Mouse (Mus musculus) A20 (cell line): ENCODE measurements at regions not wholly inside any gene's neighbourhood (a gene's known extent, or its start where the extent isn't known, plus 50 kb on each side); places are given as distances from the start of the nearest gene placed in this dataset.

Source experiments
- DNase-seq: peaks from one replicate; pipeline ENCODE4 v3.0.0-alpha.2; 2011; ENCODE audit warnings: low read depth, low spot score

DNA sequence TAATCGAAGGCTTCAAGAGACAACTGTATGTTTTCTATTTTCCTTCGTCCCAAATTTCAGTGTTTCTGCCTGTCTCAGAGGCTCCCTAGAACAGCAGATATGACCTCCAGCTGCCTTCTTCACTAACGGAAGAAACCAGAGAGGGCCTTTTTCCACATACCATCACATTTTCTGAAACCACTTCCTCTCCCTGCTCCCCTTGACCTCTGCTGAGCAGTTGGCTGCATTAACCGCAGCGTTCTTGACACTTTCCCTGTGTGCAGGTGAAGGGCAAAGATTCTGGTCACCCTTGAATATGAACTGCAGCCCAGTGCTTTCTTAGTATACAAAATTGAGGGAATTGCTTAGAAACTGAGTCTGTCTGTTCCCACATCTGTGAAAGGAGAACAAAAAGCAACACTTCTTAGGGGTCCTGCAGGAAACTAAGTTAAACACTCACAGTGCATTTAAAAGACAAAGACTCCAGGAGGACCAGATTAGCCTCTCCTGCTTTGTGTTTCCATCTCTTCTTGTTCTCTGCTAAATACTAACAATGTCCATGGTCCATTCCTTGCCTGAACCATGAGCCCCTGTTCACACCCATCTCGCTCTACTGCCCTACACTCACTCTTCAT lies 98.4 kb downstream of the Akap11 start:
- DNase-seq = no peak

DNA sequence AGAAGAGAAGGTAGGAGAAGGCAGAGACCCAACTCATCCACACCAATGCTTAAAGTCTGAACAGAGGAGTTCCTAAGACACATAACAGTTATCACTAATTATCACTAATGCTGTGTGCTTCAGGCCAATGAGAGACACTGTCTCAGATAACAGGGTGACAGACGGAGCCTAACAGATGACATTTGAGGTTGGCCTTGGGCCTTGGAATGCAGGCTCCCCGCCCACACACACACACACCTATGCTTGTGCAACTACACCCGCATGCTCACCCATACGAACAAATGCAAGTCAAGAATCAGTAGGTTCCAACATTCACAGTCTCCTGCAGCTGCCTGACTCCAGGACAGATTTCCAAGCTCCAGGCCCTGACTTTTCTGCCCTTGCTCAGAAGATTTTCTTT lies 100.0 kb downstream of the Akap11 start:
- no peak for DNase-seq

DNA sequence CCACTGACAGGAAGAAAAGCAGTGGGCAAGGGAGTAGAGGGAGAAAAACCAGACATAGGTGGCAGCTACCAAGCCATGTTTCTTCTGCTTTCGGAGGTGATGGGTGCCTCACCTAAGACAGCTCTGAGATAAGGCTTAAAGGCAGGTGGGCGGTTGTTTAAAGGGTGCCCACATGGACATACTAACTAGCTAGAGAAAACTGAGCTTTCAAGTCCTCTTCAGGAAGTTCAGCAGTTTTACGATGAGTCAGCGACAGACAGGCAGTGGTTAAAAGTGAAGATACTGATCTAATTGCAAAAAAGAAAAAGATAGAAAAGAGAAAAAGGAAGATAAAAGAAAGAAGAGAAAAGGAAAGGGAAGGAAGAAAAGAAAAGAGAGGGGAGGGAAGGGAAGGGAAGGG lies 100.6 kb downstream of the Akap11 start:
- peak; percentile 16 for DNase-seq

DNA sequence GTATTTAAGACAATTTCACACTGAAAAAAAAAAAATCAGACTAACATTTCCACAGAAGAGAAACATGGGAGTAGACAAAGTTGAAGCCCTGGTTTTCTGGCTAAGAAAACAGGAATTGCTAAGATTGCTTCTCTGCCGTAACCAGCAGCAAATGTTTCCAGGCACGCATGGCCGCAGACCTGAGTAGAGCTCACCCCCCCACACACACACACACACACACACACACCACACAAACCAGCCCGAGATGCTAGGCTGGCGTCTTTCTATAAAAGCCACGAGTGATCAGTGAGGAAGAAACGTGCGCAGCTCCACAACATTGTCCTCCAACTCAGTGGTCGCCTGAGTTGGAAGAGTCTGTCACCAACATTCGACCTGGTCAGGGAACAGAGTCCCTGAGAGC lies 101.0 kb downstream of the Akap11 start:
- no peak for DNase-seq

DNA sequence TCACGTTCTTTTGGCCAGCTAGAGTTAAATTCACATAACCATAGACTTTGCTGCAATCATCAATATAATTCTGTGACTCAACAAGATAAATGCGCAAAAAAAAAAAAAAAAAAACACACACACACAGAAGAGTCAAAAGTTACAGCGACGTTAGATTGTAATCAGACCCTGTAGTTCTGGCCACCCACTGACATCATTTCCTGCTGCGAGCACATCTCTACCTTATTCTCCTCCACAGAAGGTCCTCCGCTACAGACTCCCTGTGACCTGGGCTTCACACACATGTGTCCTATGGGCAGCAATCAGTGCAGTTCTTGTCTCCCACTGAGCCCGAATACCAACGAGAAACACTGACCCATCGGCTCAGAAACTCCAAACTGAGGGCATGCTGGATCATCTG lies 101.9 kb downstream of the Akap11 start:
- DNase-seq = no peak

DNA sequence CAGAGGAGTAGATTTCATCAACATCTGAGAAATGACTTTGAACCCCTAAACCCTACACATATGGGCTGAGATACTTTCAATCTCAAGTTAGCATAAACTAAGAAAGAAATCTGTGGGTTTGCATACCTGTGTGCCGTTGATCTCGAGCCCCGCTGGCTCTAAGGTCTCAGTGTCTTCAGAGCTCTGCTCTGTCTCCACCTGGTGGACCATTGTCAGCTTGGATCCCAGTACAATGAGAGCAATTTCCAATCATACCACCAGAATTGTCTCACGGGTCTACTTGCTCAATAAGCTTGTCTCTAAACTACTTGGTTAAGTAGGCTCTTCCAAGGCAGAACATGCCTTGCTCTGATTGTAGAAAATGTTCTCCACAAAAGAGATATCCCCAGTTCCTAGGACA lies 102.5 kb downstream of the Akap11 start:
- peak; percentile 9 for DNase-seq

DNA sequence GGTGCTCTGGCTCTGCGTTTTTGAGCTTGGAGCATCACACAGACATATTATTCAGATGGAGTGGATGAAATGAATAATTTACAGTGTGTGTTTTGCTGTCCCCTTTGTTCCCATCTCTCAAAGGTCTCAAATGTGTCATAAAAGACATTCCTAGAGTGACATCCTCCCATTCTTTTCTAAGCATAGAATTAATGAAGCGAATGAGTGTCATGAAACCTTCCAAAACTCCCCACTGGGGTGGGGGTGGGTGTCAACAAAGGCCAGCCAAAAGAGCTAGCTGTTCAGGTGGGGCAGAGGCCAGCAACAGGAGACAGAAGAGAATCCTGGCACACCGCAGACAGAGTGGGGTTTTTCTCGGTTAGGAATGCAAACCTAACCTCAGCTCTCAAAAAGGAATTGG lies 104.1 kb downstream of the Akap11 start:
- DNase-seq = no peak

DNA sequence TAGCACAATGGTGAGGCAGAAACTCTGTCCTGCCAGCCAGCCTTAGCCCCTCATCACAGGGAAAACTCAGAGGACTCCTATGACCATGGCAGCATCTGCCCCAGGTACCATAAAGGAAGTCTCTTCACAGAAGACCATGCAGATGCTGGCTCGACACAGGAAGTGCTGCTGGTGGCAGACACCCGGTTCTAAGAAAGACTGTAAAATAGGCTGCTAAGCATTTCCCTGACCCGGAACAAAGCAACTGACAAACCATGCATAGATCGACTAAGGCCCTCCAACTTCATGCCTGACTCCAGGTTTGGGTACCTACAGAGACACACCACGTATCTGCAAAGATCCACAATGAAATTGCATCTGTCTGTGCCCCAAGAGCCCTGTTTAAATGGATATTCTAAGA lies 104.7 kb downstream of the Akap11 start:
- DNase-seq = peak; percentile 40

DNA sequence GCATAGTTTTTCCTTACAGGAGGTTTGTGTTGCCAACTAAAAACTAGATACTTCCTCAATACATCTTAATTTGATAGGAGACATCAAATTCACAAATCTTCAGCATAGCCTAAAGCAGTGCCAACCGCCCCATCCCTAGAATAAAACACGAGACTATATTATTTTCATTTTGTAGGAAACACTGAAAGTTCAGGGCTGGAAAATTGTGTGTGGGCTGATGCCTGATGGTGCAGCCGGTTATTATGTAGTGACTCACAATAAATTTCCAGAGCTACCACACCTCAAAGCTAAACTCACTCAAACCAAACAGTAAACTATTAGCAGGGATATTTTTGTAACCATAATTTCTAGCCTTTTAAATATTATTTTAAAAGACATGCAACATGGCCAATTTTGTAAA lies 105.2 kb downstream of the Akap11 start:
- DNase-seq = no peak

DNA sequence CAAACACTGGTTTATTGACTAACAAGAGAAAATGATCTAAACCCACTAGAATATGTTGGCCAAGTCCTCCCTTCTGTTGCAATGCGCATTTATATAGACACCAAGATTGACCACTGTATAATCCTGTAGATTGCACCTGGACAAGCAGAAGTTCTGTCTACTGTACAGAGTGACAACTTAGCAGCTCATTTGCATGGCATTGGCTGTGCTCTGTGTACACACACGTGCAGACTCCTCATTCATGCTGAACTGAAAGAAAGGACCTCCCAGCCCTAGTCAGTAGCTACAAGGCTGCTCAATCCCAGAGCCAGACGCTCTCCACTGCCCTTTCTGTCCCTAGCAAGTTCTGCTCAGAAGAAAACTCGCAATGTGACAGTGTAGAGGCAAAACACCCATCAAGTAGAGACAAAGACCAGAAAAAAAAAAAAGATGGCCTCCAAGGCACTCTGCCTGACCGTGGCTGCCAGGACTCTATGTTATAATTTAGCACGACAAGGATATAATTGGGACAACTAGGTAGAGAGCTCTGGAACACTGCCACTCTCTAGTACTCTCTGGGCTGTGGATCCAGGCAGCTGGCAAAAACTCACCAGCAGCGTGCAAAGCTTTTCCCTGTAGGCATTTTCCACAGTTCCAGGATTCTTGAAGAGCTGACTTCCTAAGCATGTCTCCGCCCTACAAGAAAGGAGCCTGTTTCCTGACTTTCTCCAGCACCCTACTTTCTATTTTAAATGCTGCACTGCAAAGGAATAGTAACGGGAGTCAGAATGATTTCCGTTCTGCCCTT lies 108.2 kb downstream of the Akap11 start:
- peak; percentile 67 for DNase-seq

DNA sequence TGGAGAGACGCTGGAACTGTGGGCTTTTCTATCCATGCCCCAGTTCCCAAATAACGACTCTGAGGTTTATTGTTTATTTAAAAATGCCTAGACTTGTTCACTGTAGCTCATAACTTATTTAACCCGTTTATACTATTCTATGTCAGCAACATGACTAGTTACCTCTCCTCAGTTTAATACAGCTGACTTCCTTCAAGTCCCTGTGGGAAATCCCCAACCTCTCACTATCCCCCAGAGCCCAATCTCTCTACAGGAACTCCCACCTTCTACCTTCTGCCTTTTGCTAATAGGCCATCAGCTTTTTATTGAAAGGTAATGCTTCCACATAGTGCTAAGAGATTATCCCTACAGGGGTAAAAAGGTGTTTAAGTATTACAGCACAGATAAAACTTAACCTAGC lies 109.5 kb downstream of the Akap11 start:
- no peak for DNase-seq

DNA sequence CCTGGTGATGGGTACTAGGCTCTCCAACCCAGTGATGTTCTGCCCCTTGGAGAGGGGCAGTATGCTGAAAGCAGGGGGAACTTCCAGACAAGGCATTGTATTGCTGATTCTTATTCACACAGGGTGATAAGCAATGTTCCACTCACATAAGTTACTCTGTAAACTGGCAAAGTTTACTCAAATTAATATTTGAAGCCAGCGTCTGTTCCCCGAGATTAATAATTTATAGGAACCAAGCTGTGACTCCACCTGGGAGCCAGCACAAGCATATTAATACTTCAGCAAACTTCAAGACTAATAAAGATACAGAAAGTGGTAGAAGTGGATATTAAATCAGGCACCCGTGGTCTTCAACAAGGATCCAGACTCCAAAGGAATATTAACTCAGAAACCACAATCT lies 114.0 kb downstream of the Akap11 start:
- DNase-seq = no peak

DNA sequence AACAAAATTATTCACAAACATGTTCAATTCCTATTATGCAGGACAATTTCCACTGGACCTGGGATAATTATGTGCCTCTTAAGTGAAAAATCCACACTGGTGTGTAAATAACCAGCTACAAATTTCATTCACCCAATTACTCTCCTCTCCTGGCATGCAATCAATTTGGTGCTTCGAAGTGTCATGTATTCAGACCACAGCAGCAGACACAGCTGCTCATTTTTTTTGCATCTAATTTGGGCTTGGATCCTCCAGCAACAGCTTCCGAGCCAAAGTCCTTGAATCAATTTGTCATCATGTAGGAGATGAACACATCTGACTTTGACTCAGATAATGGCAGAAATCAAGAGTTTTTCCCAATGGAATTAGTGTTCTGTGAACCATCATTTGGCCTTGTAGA lies 113.1 kb upstream of the Tnfsf11 start:
- DNase-seq = no peak

DNA sequence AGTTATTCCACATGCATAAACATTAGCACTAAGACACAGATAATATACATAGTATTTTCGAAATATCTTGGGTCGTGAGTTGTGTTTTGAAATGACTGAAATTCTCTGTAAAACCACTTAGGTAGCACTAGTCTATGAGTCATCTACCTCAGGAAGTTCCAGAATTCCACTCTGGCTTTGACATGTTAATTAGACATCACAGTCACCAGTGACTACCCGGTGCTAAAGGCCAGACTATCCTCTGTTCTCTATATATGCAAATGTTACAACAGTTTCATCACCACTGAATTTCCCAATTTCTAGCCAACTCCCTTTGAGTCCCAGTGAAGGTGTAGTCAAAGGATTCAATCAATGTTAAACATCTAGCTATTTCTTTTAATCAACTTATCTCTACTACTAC lies 112.3 kb upstream of the Tnfsf11 start:
- DNase-seq = no peak

DNA sequence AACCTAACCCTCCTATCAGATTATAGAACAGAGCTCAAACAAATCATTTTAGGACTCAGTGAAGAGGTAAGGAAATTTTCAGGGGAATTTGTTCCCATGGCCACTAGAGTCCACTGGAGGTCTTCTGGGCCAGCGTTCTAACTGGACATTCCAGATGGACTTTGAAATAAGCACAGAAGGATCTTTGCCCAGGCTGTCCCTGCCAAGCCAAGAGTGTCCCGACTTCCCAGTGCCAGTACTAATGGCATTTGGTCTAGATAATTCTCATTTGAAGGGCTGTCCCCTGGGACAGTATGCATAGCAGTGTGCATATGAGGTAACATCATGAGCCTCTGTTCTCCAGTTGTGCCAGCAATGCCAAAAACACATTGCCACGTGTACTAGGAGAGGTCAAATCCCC lies 97.7 kb upstream of the Tnfsf11 start:
- DNase-seq = no peak

DNA sequence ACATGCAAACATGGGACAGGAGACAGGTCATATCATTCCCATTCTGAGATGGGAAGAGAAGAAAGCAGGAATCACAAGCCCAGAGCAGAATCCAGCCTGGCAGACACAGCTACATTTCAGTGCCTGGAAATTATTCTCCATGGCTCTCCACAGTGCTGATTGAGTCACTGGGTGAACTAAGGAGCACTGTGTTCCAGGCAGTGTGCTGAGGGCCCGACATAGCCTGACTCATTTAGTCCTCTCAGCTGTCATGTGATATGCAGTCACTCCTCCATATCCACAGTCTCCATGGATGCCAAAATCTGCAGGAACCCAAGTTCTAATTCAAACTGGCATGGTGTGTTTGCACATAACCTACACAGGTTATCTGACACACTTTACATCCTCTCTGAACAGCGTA lies 90.1 kb upstream of the Tnfsf11 start:
- no peak for DNase-seq

DNA sequence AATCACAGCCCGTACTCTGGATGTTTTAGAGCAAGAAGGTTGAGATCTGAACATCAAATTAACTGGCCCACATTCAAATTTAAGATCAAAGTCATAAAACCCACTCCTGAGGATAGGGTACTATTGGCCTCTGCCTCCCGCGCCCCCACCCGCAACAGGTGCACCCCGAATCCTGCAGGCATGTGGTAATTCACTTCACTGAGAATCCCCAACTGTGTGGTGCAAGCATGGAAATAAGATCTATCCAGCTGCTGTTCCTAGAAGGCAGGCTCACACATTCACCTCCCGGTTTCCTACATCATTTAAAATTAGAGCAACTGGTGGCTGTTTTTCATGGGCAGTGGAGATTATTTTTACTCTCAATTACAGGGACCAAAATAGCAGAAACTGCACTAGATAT lies 87.8 kb upstream of the Tnfsf11 start:
- DNase-seq = no peak

DNA sequence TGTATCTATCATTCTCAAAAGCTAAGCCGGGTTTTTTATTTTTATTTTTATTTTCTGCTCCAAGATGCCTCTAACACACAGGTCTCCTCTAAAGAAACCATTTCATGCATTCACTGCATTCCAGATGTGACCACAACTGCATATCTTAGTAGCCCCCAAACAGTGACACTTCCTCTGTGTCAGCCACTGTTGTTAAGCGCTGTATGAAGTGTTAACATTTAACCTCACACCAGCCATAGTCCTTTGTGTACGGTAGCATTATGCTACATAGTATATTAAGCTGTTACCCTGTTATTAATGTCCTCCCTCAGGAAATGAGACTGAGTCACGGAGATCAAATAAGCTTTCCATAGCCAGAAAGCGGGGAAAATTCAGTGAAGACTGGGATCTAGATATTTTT lies 79.2 kb upstream of the Tnfsf11 start:
- no peak for DNase-seq

DNA sequence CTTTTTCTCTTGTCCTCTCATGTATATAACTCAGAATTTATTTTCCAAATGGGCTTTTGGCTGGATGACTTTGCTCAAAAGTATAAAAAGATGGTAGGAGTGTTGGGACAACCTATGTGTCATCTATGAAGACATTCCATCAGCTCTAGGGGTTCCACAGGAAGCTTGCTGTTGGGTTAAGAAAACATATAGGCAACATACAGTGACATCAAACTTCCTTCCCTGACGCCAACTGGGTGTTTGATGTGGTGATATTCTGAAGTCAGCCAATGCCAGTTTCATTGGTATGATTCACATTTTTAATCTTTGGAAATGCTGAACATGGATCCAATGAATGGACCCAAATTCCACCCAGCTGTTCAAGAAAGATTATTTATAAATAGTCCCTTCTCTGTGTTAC lies 76.5 kb upstream of the Tnfsf11 start:
- no peak for DNase-seq

DNA sequence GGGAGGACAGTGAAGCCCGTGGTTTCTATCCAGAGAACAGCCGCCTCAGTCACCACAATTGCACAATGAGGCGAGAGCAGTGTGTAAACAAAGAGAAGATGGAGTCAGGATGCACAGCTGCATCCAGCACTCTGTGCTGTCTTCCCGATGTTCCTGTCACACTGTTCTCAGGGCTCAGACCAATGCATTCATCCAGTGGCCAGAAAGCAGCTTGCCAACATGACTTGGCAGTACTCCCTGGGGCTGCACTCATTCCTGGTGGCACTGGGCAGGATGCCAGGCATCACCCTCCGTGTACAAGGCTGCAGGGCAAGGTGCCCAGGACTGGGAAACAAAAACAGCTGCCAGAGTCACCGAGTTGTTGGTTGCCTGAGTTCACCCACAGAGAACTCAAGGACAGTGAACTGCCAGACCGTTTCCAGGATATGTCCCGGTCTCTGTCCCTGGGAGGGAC lies 75.4 kb upstream of the Tnfsf11 start:
- DNase-seq = no peak

DNA sequence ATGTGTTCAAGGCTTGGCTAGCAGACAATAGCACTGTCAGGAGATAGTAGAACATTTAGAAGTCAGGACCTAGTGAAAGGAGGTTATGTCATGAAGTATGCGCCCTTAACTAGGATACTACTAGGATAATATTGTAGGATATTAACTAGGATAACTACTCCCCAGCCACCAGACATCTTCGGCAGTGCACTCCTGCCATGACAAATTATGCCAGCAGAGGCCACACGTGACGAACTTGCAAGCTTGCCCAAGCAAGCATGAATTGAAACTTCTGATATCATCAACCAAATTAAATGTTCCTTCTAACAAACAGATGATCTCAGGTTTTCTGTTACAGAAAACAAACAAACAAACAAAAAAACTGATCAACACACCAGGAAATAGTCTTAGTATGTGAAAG lies 72.2 kb upstream of the Tnfsf11 start:
- no peak for DNase-seq

DNA sequence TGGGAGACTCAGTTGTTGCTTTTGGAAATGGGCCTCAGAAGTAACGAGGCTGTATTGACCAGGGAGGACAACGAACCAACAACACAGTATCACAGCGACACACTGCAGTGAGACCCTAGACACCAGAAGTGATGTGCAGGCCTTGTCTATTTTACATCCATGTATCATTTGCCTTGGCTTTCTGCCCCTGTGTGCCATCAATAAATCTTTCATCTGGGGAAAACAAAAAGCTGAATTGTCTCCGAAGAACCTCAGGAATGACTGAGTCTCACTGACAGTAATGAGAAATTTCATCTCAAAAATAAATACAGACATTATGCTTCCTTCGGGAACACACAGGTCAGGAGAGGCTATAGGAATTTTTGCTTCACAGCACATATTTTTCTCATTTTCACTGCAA lies 68.7 kb upstream of the Tnfsf11 start:
- no peak for DNase-seq

DNA sequence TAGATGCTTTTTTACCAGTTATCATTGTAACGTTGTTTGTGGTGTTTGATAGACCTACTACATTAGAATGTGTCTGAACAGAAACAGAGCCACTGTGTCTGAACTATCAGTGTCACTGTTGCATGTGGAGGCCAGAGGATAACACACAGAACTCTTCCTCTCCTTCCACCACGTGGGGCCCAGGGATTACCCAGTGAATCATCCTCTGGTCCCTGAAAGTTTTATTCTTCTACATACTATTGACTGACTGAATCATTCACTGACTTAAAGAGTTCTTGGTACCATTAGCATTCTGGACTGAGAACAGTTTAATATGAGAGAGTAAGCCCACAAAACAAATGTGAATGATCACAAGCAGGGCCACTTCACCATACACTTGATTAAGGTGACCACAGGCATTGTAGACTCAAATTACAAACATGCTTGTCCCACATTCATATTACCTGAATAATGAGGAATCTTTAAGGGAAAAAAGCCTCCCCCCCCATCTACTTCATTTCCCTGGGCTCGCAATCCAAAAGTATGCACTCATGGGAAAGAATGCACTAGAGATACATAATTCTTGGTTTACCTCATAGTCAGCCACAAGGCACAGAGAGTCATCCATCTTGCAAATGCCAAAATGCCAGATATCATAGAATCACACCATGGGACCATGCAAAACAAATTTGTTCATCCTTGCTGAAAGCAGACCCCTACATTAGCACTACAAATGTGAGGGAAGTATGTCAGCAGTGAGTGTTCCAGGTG lies 68.1 kb upstream of the Tnfsf11 start:
- DNase-seq = no peak
